Mouse (Mus musculus) liver, embryonic 13.5 days (tissue): Measurements from ENCODE around the gene Ssbp3. TPM values are rescaled to one million over a fixed set of nuclear protein-coding genes. Genes with fewer than 3 reads are reported as not detected.

ENCODE experiments used
- ATAC-seq: fragments of 200-750 bp; cut with Nextera tagmentation; 2 replicates; pipeline ENCODE4 v1.8.0; 2017; ENCODE audit warnings: low read depth, mild to moderate bottlenecking, moderate number of reproducible peaks, moderate library complexity
- DNase-seq: peaks from one replicate; pipeline ENCODE4 v3.0.0; 2022
- H3K27ac ChIP-seq: fragments of 300-500 bp; sonication (generic); 2 replicates; pipeline ENCODE4 v1.5.1; 2015; ENCODE audit warnings: moderate library complexity, mild to moderate bottlenecking, inconsistent platforms
- H3K27me3 ChIP-seq: fragments of 300-500 bp; sonication (generic); 2 replicates; pipeline ENCODE4 v1.6.1; 2015; ENCODE audit warnings: mild to moderate bottlenecking, inconsistent platforms
- H3K36me3 ChIP-seq: fragments of 300-500 bp; sonication (generic); 2 replicates; pipeline ENCODE4 v1.6.1; 2015; ENCODE audit warnings: mild to moderate bottlenecking, inconsistent platforms
- H3K4me1 ChIP-seq: fragments of 300-500 bp; sonication (generic); replicated peaks from 2 replicates; pipeline ENCODE4 v1.6.1; 2015; ENCODE audit warnings: inconsistent platforms
- H3K4me2 ChIP-seq: fragments of 300-500 bp; sonication (generic); 2 replicates; pipeline ENCODE4 v1.6.1; 2015; ENCODE audit warnings: inconsistent platforms, mild to moderate bottlenecking, moderate library complexity
- H3K4me3 ChIP-seq: fragments of 300-500 bp; sonication (generic); replicated peaks from 2 replicates; pipeline ENCODE4 v1.5.1; 2015; ENCODE audit warnings: mild to moderate bottlenecking, inconsistent platforms
- H3K9ac ChIP-seq: fragments of 300-500 bp; sonication (generic); 2 replicates; pipeline ENCODE4 v1.6.1; 2015; ENCODE audit warnings: mild to moderate bottlenecking, inconsistent platforms
- H3K9me3 ChIP-seq: fragments of 300-500 bp; sonication (generic); replicated peaks from 2 replicates; pipeline ENCODE4 v1.6.1; 2016; ENCODE audit warnings: inconsistent platforms
- WGBS: fragments of 180-500 bp; shearing (Covaris S2); methylation state at CpG from one replicate; pipeline ENCODE4 v1.1.7; 2015; ENCODE audit not compliant: insufficient replicate concordance; 5-methylcytosine and 5-hydroxymethylcytosine counted together
- polyA plus RNA-seq: library from polyadenylated mRNA; unstranded; fragments of >200 nt; fragmentation: Nextera tagmentation; extraction: Ambion mirVana; gene quantifications from 2 replicates; pipeline ENCODE4 v1.2.1, GENCODE M21; 2015

The Ssbp3 gene
- polyA plus RNA-seq, 1 experiment from 2014 or later = 55.5 TPM

GRCm38 (mm10) chr4:107035689-107036088 lies 125.2 kb downstream of the Ssbp3 start:
- H3K9me3 ChIP-seq = no peaks in the 10 kb centered on the region

GRCm38 (mm10) chr4:107036985-107037384 lies 126.5 kb downstream of the Ssbp3 start:
- WGBS = 92% methylated on average over 2 of the region's 2 CpGs
- no peak overlapping the region for H3K4me3 ChIP-seq
- no peak for ATAC-seq

More at GRCm38 (mm10) chr4:107035689-107036088, 125.2 kb downstream of the Ssbp3 start:
- no peaks in the 10 kb centered on the region for H3K4me1 ChIP-seq
- no peak overlapping the region for H3K4me3 ChIP-seq
- H3K36me3 ChIP-seq = peaks cover 93% of the 10 kb centered on the region
- 85% methylated on average over 4 of the region's 4 CpGs for WGBS
- no peak overlapping the region for H3K4me2 ChIP-seq
- ATAC-seq (no peak), DNase-seq (no peak)
- no peak overlapping the region for H3K27ac ChIP-seq
- no peaks in the 10 kb centered on the region for H3K27me3 ChIP-seq
- H3K9ac ChIP-seq = no peak overlapping the region

GRCm38 (mm10) chr4:107038303-107038702 lies 127.8 kb downstream of the Ssbp3 start:
- 84% methylated on average over 4 of the region's 4 CpGs for WGBS
- H3K9me3 ChIP-seq = no peaks in the 10 kb centered on the region
- no peak overlapping the region for H3K4me2 ChIP-seq
- ATAC-seq (no peak), DNase-seq (no peak)
- H3K27ac ChIP-seq = no peak overlapping the region; the same call in 1 of the 2 replicates
- no peaks in the 10 kb centered on the region for H3K4me1 ChIP-seq
- no peaks in the 10 kb centered on the region for H3K27me3 ChIP-seq
- H3K9ac ChIP-seq = no peak overlapping the region
- peaks cover 88% of the 10 kb centered on the region for H3K36me3 ChIP-seq
- no peak overlapping the region for H3K4me3 ChIP-seq

More at GRCm38 (mm10) chr4:107036985-107037384, 126.5 kb downstream of the Ssbp3 start:
- Histone ChIP-seq H3K36me3 (peaks cover 93% of the 10 kb centered on the region), H3K27me3 (no peaks in the 10 kb centered on the region), H3K9me3 (no peaks in the 10 kb centered on the region), H3K4me1 (no peaks in the 10 kb centered on the region), H3K4me2 (no peak overlapping the region), H3K27ac (no peak overlapping the region), H3K9ac (no peak overlapping the region)
- DNase-seq = no peak

- Histone ChIP-seq H3K4me2 (no peak overlapping the region), H3K9ac (no peak overlapping the region), H3K4me1 (no peaks in the 10 kb centered on the region), H3K36me3 (peaks cover 88% of the 10 kb centered on the region), H3K4me3 (no peak overlapping the region), H3K27me3 (no peaks in the 10 kb centered on the region), H3K9me3 (no peaks in the 10 kb centered on the region), H3K27ac (no peak overlapping the region)
- WGBS = 91% methylated on average over 8 of the region's 8 CpGs
- DNase-seq (no peak), ATAC-seq (no peak)
Measured at GRCm38 (mm10) chr4:107039270-107039669, 128.8 kb downstream of the Ssbp3 start.

- no peak overlapping the region for H3K4me2 ChIP-seq
- H3K27ac ChIP-seq = no peak overlapping the region
- no peak overlapping the region for H3K9ac ChIP-seq
- no peak for ATAC-seq
- no peaks in the 10 kb centered on the region for H3K9me3 ChIP-seq
- H3K4me3 ChIP-seq = no peak overlapping the region
- H3K36me3 ChIP-seq = peaks cover 92% of the 10 kb centered on the region
- H3K27me3 ChIP-seq = no peaks in the 10 kb centered on the region
- no peak for DNase-seq
- H3K4me1 ChIP-seq = no peaks in the 10 kb centered on the region
- WGBS = 67% methylated on average over 6 of the region's 6 CpGs
Measured at GRCm38 (mm10) chr4:107042304-107042703, 131.8 kb downstream of the Ssbp3 start.

GRCm38 (mm10) chr4:107045188-107045587 lies 134.7 kb downstream of the Ssbp3 start:
- no peak for DNase-seq
- H3K4me1 ChIP-seq = no peaks in the 10 kb centered on the region
- H3K27ac ChIP-seq = no peak overlapping the region
- ATAC-seq = no peak
- no peak overlapping the region for H3K4me2 ChIP-seq
- 96% methylated on average over 13 of the region's 13 CpGs for WGBS
- H3K36me3 ChIP-seq = peaks cover 83% of the 10 kb centered on the region
- H3K9ac ChIP-seq = no peak overlapping the region
- no peaks in the 10 kb centered on the region for H3K27me3 ChIP-seq
- H3K9me3 ChIP-seq = no peaks in the 10 kb centered on the region
- H3K4me3 ChIP-seq = no peak overlapping the region

- H3K36me3 ChIP-seq = peaks cover 59% of the 10 kb centered on the region
- no peak overlapping the region for H3K9ac ChIP-seq
- H3K4me2 ChIP-seq = no peak overlapping the region
- H3K27me3 ChIP-seq = no peaks in the 10 kb centered on the region
- no peak overlapping the region for H3K27ac ChIP-seq
- DNase-seq (no peak), ATAC-seq (no peak)
- H3K9me3 ChIP-seq = no peaks in the 10 kb centered on the region
- H3K4me3 ChIP-seq = no peak overlapping the region
- 97% methylated on average over 5 of the region's 5 CpGs for WGBS
- no peaks in the 10 kb centered on the region for H3K4me1 ChIP-seq
Measured at GRCm38 (mm10) chr4:107047806-107048205, 137.3 kb downstream of the Ssbp3 start.

GRCm38 (mm10) chr4:107048568-107049162 lies 138.2 kb downstream of the Ssbp3 start:
- H3K9ac ChIP-seq = no peak overlapping the region
- no peaks in the 10 kb centered on the region for H3K4me1 ChIP-seq
- H3K4me2 ChIP-seq = no peak overlapping the region
- no peak for ATAC-seq
- no peak for DNase-seq
- H3K36me3 ChIP-seq = peaks cover 53% of the 10 kb centered on the region
- H3K27me3 ChIP-seq = no peaks in the 10 kb centered on the region
- no peak overlapping the region for H3K4me3 ChIP-seq
- H3K9me3 ChIP-seq = no peaks in the 10 kb centered on the region
- 90% methylated on average over 11 of the region's 11 CpGs for WGBS
- no peak overlapping the region for H3K27ac ChIP-seq

- Histone ChIP-seq H3K36me3 (peaks cover 36% of the 10 kb centered on the region), H3K4me1 (no peaks in the 10 kb centered on the region)
Measured at GRCm38 (mm10) chr4:107051889-107052288, 141.4 kb downstream of the Ssbp3 start.

GRCm38 (mm10) chr4:107052962-107053553 lies 142.6 kb downstream of the Ssbp3 start:
- Histone ChIP-seq H3K27me3 (no peaks in the 10 kb centered on the region), H3K9ac (no peak overlapping the region), H3K4me3 (no peak overlapping the region), H3K36me3 (peaks cover 36% of the 10 kb centered on the region), H3K9me3 (no peaks in the 10 kb centered on the region), H3K4me2 (no peak overlapping the region), H3K4me1 (no peaks in the 10 kb centered on the region), H3K27ac (no peak overlapping the region)
- ATAC-seq (no peak), DNase-seq (no peak)
- WGBS = 58% methylated on average over 5 of the region's 5 CpGs

More at GRCm38 (mm10) chr4:107051889-107052288, 141.4 kb downstream of the Ssbp3 start:
- no peak for ATAC-seq
- Histone ChIP-seq H3K9me3 (no peaks in the 10 kb centered on the region), H3K9ac (no peak overlapping the region), H3K27ac (no peak overlapping the region), H3K4me2 (no peak overlapping the region), H3K4me3 (no peak overlapping the region), H3K27me3 (no peaks in the 10 kb centered on the region)
- 48% methylated on average over 4 of the region's 4 CpGs for WGBS
- no peak for DNase-seq

- WGBS = 75% methylated on average over 3 of the region's 3 CpGs
- Histone ChIP-seq H3K4me1 (no peaks in the 10 kb centered on the region), H3K9ac (no peak overlapping the region), H3K36me3 (peaks cover 55% of the 10 kb centered on the region), H3K27ac (no peak overlapping the region), H3K4me2 (no peak overlapping the region), H3K4me3 (no peak overlapping the region), H3K27me3 (no peaks in the 10 kb centered on the region), H3K9me3 (no peaks in the 10 kb centered on the region)
- no peak for DNase-seq
- no peak for ATAC-seq
Measured at GRCm38 (mm10) chr4:107056088-107056487, 145.6 kb downstream of the Ssbp3 start.

GRCm38 (mm10) chr4:107058346-107058745 lies 147.8 kb downstream of the Ssbp3 start:
- Histone ChIP-seq H3K27ac (no peak overlapping the region), H3K4me3 (no peak overlapping the region), H3K9ac (no peak overlapping the region), H3K9me3 (no peaks in the 10 kb centered on the region), H3K27me3 (no peaks in the 10 kb centered on the region), H3K4me1 (no peaks in the 10 kb centered on the region), H3K36me3 (peaks cover 77% of the 10 kb centered on the region), H3K4me2 (no peak overlapping the region)
- no peak for ATAC-seq
- DNase-seq = no peak
- 77% methylated on average over 5 of the region's 5 CpGs for WGBS
